Mouse (Mus musculus): ENCODE data around the gene Pgk1.

The Pgk1 gene

GRCm38 (mm10) chrX:106219171-106220032 is 32.5 kb downstream of the Pgk1 start:
- DNase-seq (ENCODE audit: low spot score in 2 of 2): peak; percentile 28 to 74

- DNase-seq (ENCODE audit: low spot score in 2 of 2): no peak
Observed at GRCm38 (mm10) chrX:106221058-106221457, 34.2 kb downstream of the Pgk1 start, which contains the start of gene Taf9b. Gene Taf9b, minus strand, starts transcription at chrX:106221158.
